Mouse (Mus musculus) lung, postnatal 0 days (tissue): ENCODE results near the gene Cdv3. TPM values are rescaled to one million over a fixed set of nuclear protein-coding genes. Genes with fewer than 3 reads are reported as not detected.

Experiments
- ATAC-seq: fragments of 200-750 bp; cut with Nextera tagmentation; 2 replicates; pipeline ENCODE4 v1.8.0; 2017; ENCODE audit warnings: moderate library complexity
- DNase-seq: peaks from one replicate; pipeline ENCODE4 v3.0.0-alpha.2; 2016; ENCODE audit warnings: low spot score
- H3K27ac ChIP-seq: fragments of 300-500 bp; sonication (generic); 2 replicates; pipeline ENCODE4 v1.5.1; 2014; ENCODE audit warnings: antibody characterized with exemption, mild to moderate bottlenecking, low read length, mixed read lengths
- H3K27me3 ChIP-seq: fragments of 300-500 bp; sonication (generic); replicated peaks from 2 replicates; pipeline ENCODE4 v1.6.1; 2014; ENCODE audit warnings: low read length, mixed read lengths; ENCODE audit not compliant: insufficient read depth
- H3K36me3 ChIP-seq: fragments of 300-500 bp; sonication (generic); 2 replicates; pipeline ENCODE4 v1.6.1; 2014; ENCODE audit warnings: low read length, mixed read lengths; ENCODE audit not compliant: insufficient read depth
- H3K4me1 ChIP-seq: fragments of 300-500 bp; sonication (generic); 2 replicates; pipeline ENCODE4 v1.6.1; 2014; ENCODE audit warnings: antibody characterized with exemption, low read depth, low read length, mixed read lengths; ENCODE audit not compliant: insufficient read depth
- H3K4me2 ChIP-seq: fragments of 300-500 bp; sonication (generic); replicated peaks from 2 replicates; pipeline ENCODE4 v1.6.1; 2014; ENCODE audit warnings: low read depth, mild to moderate bottlenecking, low read length, moderate library complexity, mixed read lengths
- H3K4me3 ChIP-seq: fragments of 300-500 bp; sonication (generic); 2 replicates; pipeline ENCODE4 v1.5.1; 2014; ENCODE audit warnings: low read depth, low read length
- H3K9ac ChIP-seq: fragments of 300-500 bp; sonication (generic); replicated peaks from 2 replicates; pipeline ENCODE4 v1.6.1; 2014; ENCODE audit warnings: low read depth, mild to moderate bottlenecking
- H3K9me3 ChIP-seq: fragments of 300-500 bp; sonication (generic); 2 replicates; pipeline ENCODE4 v1.6.1; 2016; ENCODE audit warnings: low read length, mixed read lengths
- CTCF ChIP-seq: IDR thresholded peaks from 2 replicates; pipeline ENCODE4 v1.5.1; 2016; ENCODE audit warnings: antibody characterized with exemption, mild to moderate bottlenecking
- EP300 ChIP-seq: IDR thresholded peaks from 2 replicates; pipeline ENCODE4 v1.6.1; 2016; ENCODE audit warnings: antibody characterized with exemption, mild to moderate bottlenecking, control low read depth
- WGBS: fragments of 180-500 bp; shearing (Covaris S2); extraction: QIAGEN DNeasy Blood & Tissue Kit; methylation state at CpG from one replicate; pipeline ENCODE4 v1.1.7; 2014; 5-methylcytosine and 5-hydroxymethylcytosine counted together
- polyA plus RNA-seq: library from polyadenylated mRNA; unstranded; fragments of >200 nt; fragmentation: Nextera tagmentation; extraction: Ambion mirVana; gene quantifications from 2 replicates; pipeline ENCODE4 v1.2.1, GENCODE M21; 2015

The Cdv3 gene
- polyA plus RNA-seq: 60.2 and 63.9 TPM in 2 replicates

- Histone ChIP-seq H3K9ac (peak within 1 kb of the TSS; percentile 99), H3K4me3 (peak within 1 kb of the TSS; percentile 80), H3K4me1 (peaks cover 6% of the 10 kb centered on the region; the same call in 1 of the 2 replicates), H3K9me3 (no peaks in the 10 kb centered on the region), H3K36me3 (no peaks in the 10 kb centered on the region), H3K27me3 (no peaks in the 10 kb centered on the region), H3K4me2 (peak within 1 kb of the TSS; percentile 71), H3K27ac (peak within 1 kb of the TSS; percentile 98)
- ATAC-seq (peak; percentile 97), DNase-seq (peak; percentile 100)
- 3% methylated on average over 62 of the region's 95 CpGs for WGBS
- peak; percentile 23 for TF ChIP-seq CTCF
- TF ChIP-seq EP300: no peak
Measured at GRCm38 (mm10) chr9:103365290-103366247, at the start of gene Cdv3. Gene Cdv3, minus strand, starts transcription at chr9:103365840.

DNA sequence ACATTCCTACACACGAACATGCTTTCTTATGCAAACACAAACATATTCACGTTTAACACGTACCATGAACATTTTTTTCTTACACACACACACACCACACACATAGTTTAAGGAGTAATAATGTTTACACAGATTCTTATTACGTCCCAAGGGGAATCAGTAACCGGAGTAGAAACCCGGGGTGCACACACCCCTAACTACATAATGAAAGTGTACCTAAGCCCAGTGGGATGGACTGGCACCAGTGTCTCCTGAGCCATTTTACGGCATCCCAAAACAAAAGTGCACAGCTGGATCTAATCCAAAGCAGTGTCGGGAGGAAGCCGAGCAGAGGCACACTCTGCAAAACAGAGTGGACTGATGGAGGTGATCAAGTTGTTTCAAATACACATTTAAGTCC lies 47.8 kb upstream of the Cdv3 start:
- TF ChIP-seq EP300 (no peak), CTCF (no peak)
- no peak overlapping the region for H3K9ac ChIP-seq
- no peak overlapping the region; the same call in 1 of the 2 replicates for H3K4me2 ChIP-seq
- H3K9me3 ChIP-seq: no peaks in the 10 kb centered on the region
- 32% methylated on average over 9 of the region's 9 CpGs for WGBS
- no peak overlapping the region for H3K27ac ChIP-seq
- DNase-seq (no peak), ATAC-seq (no peak)
- H3K4me1 ChIP-seq: no peaks in the 10 kb centered on the region; the same call in 1 of the 2 replicates
- H3K4me3 ChIP-seq: no peak overlapping the region
- H3K36me3 ChIP-seq: no peaks in the 10 kb centered on the region
- no peaks in the 10 kb centered on the region for H3K27me3 ChIP-seq

DNA sequence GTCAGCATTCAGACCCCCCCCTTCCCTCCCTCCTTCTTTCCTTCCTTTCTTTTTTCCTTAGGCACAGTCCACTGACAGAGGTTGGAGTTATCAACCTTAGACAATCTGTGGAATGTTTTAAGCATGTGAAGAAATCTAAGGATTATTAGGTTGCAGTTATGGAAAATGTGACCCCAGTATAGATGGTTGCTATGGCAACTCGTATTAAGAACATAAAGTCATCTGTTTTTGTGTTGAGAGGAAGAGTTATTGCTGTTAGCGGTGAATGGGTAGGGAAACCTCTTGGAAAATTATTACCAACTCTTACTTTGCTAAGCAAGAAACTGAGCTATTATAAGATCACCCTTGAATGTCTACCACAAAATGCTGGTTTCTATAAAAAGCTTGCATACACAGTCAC lies 43.5 kb upstream of the Cdv3 start:
- no peak overlapping the region for H3K4me3 ChIP-seq
- H3K9me3 ChIP-seq: no peaks in the 10 kb centered on the region
- H3K36me3 ChIP-seq: no peaks in the 10 kb centered on the region
- WGBS: 80% methylated on average over 2 of the region's 2 CpGs
- H3K27me3 ChIP-seq: no peaks in the 10 kb centered on the region
- DNase-seq (no peak), ATAC-seq (no peak)
- H3K4me1 ChIP-seq: no peaks in the 10 kb centered on the region; the same call in 1 of the 2 replicates
- H3K9ac ChIP-seq: no peak overlapping the region
- TF ChIP-seq CTCF (no peak), EP300 (no peak)
- no peak overlapping the region for H3K4me2 ChIP-seq
- no peak overlapping the region for H3K27ac ChIP-seq

GRCm38 (mm10) chr9:103408136-103408777 lies 42.6 kb upstream of the Cdv3 start:
- DNase-seq: no peak
- ATAC-seq: no peak

DNA sequence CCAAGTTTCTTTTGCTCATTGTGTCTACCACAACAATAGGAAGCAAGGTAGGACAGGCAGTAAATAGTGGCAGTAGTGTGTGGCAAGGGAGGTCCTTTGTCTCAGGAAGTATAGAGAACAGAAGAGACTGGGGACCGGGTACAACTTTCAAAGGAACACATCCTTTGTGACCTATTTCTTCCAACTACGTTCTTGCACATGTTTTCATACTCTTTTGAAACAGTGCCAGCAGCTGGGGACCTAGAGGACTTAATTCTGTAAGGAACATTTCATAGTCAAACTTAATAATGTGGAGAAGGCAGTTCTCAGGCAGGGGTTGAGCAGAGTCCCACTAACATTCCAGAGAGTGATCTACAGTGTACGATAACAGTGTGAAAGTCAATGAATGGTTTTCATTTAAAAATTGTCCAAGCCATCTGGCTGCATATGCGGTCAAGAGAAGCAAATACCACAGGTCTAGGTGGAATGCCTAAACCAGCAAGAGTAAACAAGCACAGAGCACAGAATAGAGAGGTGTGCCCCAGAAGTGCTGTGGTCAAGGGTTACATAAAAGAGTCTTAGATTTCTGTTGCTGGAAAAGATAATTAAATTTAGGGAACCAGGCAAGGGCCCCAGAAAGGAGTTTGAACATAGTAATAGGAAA lies 37.8 kb upstream of the Cdv3 start:
- H3K4me2 ChIP-seq: no peak overlapping the region
- H3K4me3 ChIP-seq: no peak overlapping the region
- TF ChIP-seq CTCF: no peak
- TF ChIP-seq EP300: 0 out of 2 replicates have a peak, but pooled peaks have one; percentile 27
- no peak overlapping the region for H3K9ac ChIP-seq
- WGBS: 29% methylated on average over 4 of the region's 4 CpGs
- no peaks in the 10 kb centered on the region for H3K9me3 ChIP-seq
- ATAC-seq (peak; percentile 77), DNase-seq (peak; percentile 45)
- no peak overlapping the region for H3K27ac ChIP-seq
- no peaks in the 10 kb centered on the region for H3K27me3 ChIP-seq
- H3K4me1 ChIP-seq: no peaks in the 10 kb centered on the region
- H3K36me3 ChIP-seq: no peaks in the 10 kb centered on the region

More at GRCm38 (mm10) chr9:103408136-103408777, 42.6 kb upstream of the Cdv3 start:
- H3K36me3 ChIP-seq: no peaks in the 10 kb centered on the region
- H3K27ac ChIP-seq: no peak overlapping the region
- WGBS: 44% methylated on average over 4 of the region's 4 CpGs
- no peak overlapping the region for H3K4me2 ChIP-seq
- no peaks in the 10 kb centered on the region for H3K27me3 ChIP-seq
- H3K4me1 ChIP-seq: no peaks in the 10 kb centered on the region; the same call in 1 of the 2 replicates
- no peak for TF ChIP-seq CTCF
- no peak for TF ChIP-seq EP300
- H3K9ac ChIP-seq: no peak overlapping the region
- H3K9me3 ChIP-seq: no peaks in the 10 kb centered on the region
- no peak overlapping the region for H3K4me3 ChIP-seq
